Mouse (Mus musculus) hindbrain, postnatal 0 days (tissue): ENCODE measurements around the gene Arf1. TPM values are rescaled to one million over a fixed set of nuclear protein-coding genes. Genes with fewer than 3 reads are reported as not detected.
A peak's percentile ranks its signal among the peaks of the same experiment; 100 is the strongest.

Experiments used
- ATAC-seq: fragments of 200-750 bp; cut with Nextera tagmentation; 2 replicates; pipeline ENCODE4 v1.8.0; 2017; ENCODE audit warnings: mild to moderate bottlenecking, moderate TSS enrichment, moderate library complexity
- DNase-seq: peaks from one replicate; pipeline ENCODE4 v3.0.0-alpha.2; 2015; ENCODE audit warnings: low spot score
- H3K27ac ChIP-seq: fragments of 300-500 bp; sonication (generic); 2 replicates; pipeline ENCODE4 v1.5.1; 2014; ENCODE audit warnings: mild to moderate bottlenecking
- H3K27me3 ChIP-seq: fragments of 300-500 bp; sonication (generic); 2 replicates; pipeline ENCODE4 v1.6.1; 2014; ENCODE audit warnings: low read length, mixed read lengths; ENCODE audit not compliant: insufficient read depth
- H3K36me3 ChIP-seq: fragments of 300-500 bp; sonication (generic); 2 replicates; pipeline ENCODE4 v1.6.1; 2014; ENCODE audit warnings: low read length, mixed read lengths; ENCODE audit not compliant: insufficient read depth
- H3K4me1 ChIP-seq: fragments of 300-500 bp; sonication (generic); 2 replicates; pipeline ENCODE4 v1.6.1; 2014; ENCODE audit warnings: antibody characterized with exemption, low read length, mixed read lengths; ENCODE audit not compliant: insufficient read depth
- H3K4me2 ChIP-seq: fragments of 300-500 bp; sonication (generic); 2 replicates; pipeline ENCODE4 v1.6.1; 2014; ENCODE audit warnings: low read depth, mild to moderate bottlenecking, low read length, moderate library complexity, mixed read lengths
- H3K4me3 ChIP-seq: fragments of 300-500 bp; sonication (generic); 2 replicates; pipeline ENCODE4 v1.5.1; 2014; ENCODE audit warnings: low read length
- H3K9ac ChIP-seq: fragments of 300-500 bp; sonication (generic); replicated peaks from 2 replicates; pipeline ENCODE4 v1.6.1; 2014; ENCODE audit warnings: mild to moderate bottlenecking, low read length, moderate library complexity, mixed read lengths
- H3K9me3 ChIP-seq: fragments of 300-500 bp; sonication (generic); 2 replicates; pipeline ENCODE4 v1.6.1; 2016; ENCODE audit warnings: low read length, mixed read lengths
- CTCF ChIP-seq: IDR thresholded peaks from 2 replicates; pipeline ENCODE4 v1.5.1; 2016; ENCODE audit warnings: antibody characterized with exemption, control low read depth, low read depth
- WGBS: fragments of 180-500 bp; shearing (Covaris S2); extraction: QIAGEN DNeasy Blood & Tissue Kit; methylation state at CpG from one replicate; pipeline ENCODE4 v1.1.7; 2014; 5-methylcytosine and 5-hydroxymethylcytosine counted together
- polyA plus RNA-seq: library from polyadenylated mRNA; unstranded; fragments of >200 nt; fragmentation: Nextera tagmentation; extraction: Ambion mirVana; gene quantifications from 2 replicates; pipeline ENCODE4 v1.2.1, GENCODE M21; 2015
- total RNA-seq: library from RNA; depleted of rRNA; stranded (reverse); fragments of >200 nt; gene quantifications from 2 replicates; pipeline ENCODE4 v1.2.3, GENCODE M21; 2014

Arf1 gene
- total and polyA plus RNA-seq, 2 experiments from 2014 or later = 363 to 632 TPM

DNA sequence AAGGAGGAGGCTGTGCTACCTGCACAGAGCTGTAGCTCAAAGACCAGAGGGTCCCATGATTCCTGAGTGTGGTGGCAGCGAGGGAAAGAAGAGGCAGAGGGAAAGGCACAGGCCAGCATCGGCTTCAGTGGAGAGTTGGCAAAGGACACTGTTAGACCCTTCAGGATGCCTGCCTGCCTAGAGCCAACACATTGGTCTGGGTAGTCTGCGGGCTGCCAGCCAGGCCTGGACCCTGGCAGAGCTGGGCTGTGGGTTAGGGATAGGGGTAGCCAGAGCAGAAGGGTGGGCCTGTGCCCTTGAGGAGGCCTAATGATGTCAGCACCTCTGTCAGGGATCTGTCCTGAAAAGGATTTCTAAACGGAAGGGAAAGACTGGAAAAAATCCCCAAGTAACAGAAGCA is 11.7 kb upstream of the Arf1 start:
- ATAC-seq (0 out of 2 replicates have a peak, but pooled peaks have one; percentile 8), DNase-seq (no peak)
- Histone ChIP-seq H3K9me3 (no peaks in the 10 kb centered on the region), H3K27ac (peak overlapping the region; percentile 29; the same call in 1 of the 2 replicates), H3K4me3 (no peak overlapping the region), H3K9ac (no peak overlapping the region), H3K4me2 (no peak overlapping the region), H3K36me3 (no peaks in the 10 kb centered on the region), H3K4me1 (peaks cover 7% of the 10 kb centered on the region), H3K27me3 (no peaks in the 10 kb centered on the region)
- 56% methylated on average over 4 of the region's 4 CpGs for WGBS
- TF ChIP-seq CTCF = no peak

DNA sequence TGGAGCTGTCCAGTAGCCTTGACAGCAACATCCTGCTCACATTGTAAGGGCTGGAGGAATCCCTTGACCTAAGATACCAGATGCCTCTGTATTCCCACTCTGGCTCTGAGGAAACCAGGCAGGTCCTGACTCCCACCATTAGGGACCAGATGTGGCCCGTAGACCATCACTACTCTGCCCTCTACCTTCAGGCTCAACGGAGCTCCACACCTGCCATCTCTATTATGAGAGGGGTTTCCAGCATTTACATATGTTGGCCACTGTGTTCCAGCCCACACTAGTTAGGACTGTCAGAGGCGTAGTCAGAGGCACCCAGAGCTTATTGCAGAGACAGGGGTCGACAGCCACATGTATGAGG is 11.3 kb upstream of the Arf1 start:
- H3K27me3 ChIP-seq = no peaks in the 10 kb centered on the region
- TF ChIP-seq CTCF = no peak
- H3K36me3 ChIP-seq = no peaks in the 10 kb centered on the region
- H3K4me1 ChIP-seq = peaks cover 7% of the 10 kb centered on the region
- DNase-seq = no peak
- H3K9me3 ChIP-seq = no peaks in the 10 kb centered on the region
- 59% methylated on average over 4 of the region's 4 CpGs for WGBS
- H3K4me2 ChIP-seq = no peak overlapping the region
- ATAC-seq = no peak; the same call in 1 of the 2 replicates
- no peak overlapping the region for H3K4me3 ChIP-seq
- peak overlapping the region; percentile 29; the same call in 1 of the 2 replicates for H3K27ac ChIP-seq
- no peak overlapping the region for H3K9ac ChIP-seq

GRCm38 (mm10) chr11:59238525-59239427 is 10.7 kb upstream of the Arf1 start:
- Histone ChIP-seq H3K9me3 (no peaks in the 10 kb centered on the region), H3K4me2 (no peak overlapping the region), H3K36me3 (no peaks in the 10 kb centered on the region), H3K4me1 (peaks cover 7% of the 10 kb centered on the region), H3K27ac (peak overlapping the region; percentile 29; the same call in 1 of the 2 replicates), H3K4me3 (no peak overlapping the region), H3K27me3 (no peaks in the 10 kb centered on the region), H3K9ac (no peak overlapping the region)
- ATAC-seq = peak; percentile 90
- peak; percentile 86 for DNase-seq
- peak; percentile 72 for TF ChIP-seq CTCF
- 5% methylated on average over 14 of the region's 15 CpGs for WGBS

- peak; percentile 38 for TF ChIP-seq CTCF
- WGBS = 85% methylated on average over 2 of the region's 2 CpGs
- Histone ChIP-seq H3K27ac (no peak overlapping the region), H3K9me3 (no peaks in the 10 kb centered on the region), H3K4me2 (no peak overlapping the region), H3K27me3 (no peaks in the 10 kb centered on the region), H3K9ac (no peak overlapping the region), H3K4me1 (peaks cover 4% of the 10 kb centered on the region; the same call in 1 of the 2 replicates), H3K4me3 (no peak overlapping the region), H3K36me3 (no peaks in the 10 kb centered on the region)
- DNase-seq (no peak), ATAC-seq (no peak)
Measured at GRCm38 (mm10) chr11:59232797-59233196, 4.7 kb upstream of the Arf1 start.

- no peak overlapping the region for H3K27ac ChIP-seq
- no peaks in the 10 kb centered on the region for H3K27me3 ChIP-seq
- TF ChIP-seq CTCF = peak; percentile 76
- no peaks in the 10 kb centered on the region for H3K9me3 ChIP-seq
- H3K4me1 ChIP-seq = peaks cover 12% of the 10 kb centered on the region
- no peak overlapping the region for H3K4me2 ChIP-seq
- H3K4me3 ChIP-seq = no peak overlapping the region
- ATAC-seq (no peak), DNase-seq (peak; percentile 68)
- no peak overlapping the region for H3K9ac ChIP-seq
- H3K36me3 ChIP-seq = no peaks in the 10 kb centered on the region
- 15% methylated on average over 7 of the region's 7 CpGs for WGBS
Measured at GRCm38 (mm10) chr11:59230144-59230760, 2.2 kb upstream of the Arf1 start.

- peak overlapping the region; percentile 94 for H3K27ac ChIP-seq
- H3K4me1 ChIP-seq = peaks cover 12% of the 10 kb centered on the region
- H3K9ac ChIP-seq = peak overlapping the region; percentile 95
- DNase-seq = no peak
- no peaks in the 10 kb centered on the region for H3K36me3 ChIP-seq
- peak overlapping the region; percentile 93 for H3K4me3 ChIP-seq
- no peaks in the 10 kb centered on the region for H3K9me3 ChIP-seq
- H3K27me3 ChIP-seq = no peaks in the 10 kb centered on the region
- WGBS = under 1% methylated on average over 49 of the region's 51 CpGs
- ATAC-seq = peak; percentile 81
- H3K4me2 ChIP-seq = peak overlapping the region; percentile 71
- TF ChIP-seq CTCF = no peak
Measured at GRCm38 (mm10) chr11:59227604-59228121, 407 bp downstream of the Arf1 start.
